Mouse (Mus musculus) heart, embryonic 13.5 days (tissue): Measurements from ENCODE around the gene Fam210b. TPM values are rescaled to one million over a fixed set of nuclear protein-coding genes. Genes with fewer than 3 reads are reported as not detected.

Source experiments
- ATAC-seq: fragments of 200-750 bp; cut with Nextera tagmentation; 2 replicates; pipeline ENCODE4 v1.8.0; 2017; ENCODE audit warnings: moderate TSS enrichment; ENCODE audit not compliant: insufficient number of reproducible peaks, low FRiP score, low TSS enrichment; ENCODE audit errors: extremely low read depth
- H3K27ac ChIP-seq: fragments of 300-500 bp; sonication (generic); replicated peaks from 2 replicates; pipeline ENCODE4 v1.5.1; 2015; ENCODE audit warnings: moderate library complexity, mild to moderate bottlenecking, inconsistent platforms
- H3K27me3 ChIP-seq: fragments of 300-500 bp; sonication (generic); replicated peaks from 2 replicates; pipeline ENCODE4 v1.6.1; 2015; ENCODE audit warnings: mild to moderate bottlenecking, inconsistent platforms
- H3K36me3 ChIP-seq: fragments of 300-500 bp; sonication (generic); 2 replicates; pipeline ENCODE4 v1.6.1; 2015; ENCODE audit warnings: mild to moderate bottlenecking, inconsistent platforms
- H3K4me1 ChIP-seq: fragments of 300-500 bp; sonication (generic); 2 replicates; pipeline ENCODE4 v1.6.1; 2015; ENCODE audit warnings: inconsistent platforms
- H3K4me2 ChIP-seq: fragments of 300-500 bp; sonication (generic); 2 replicates; pipeline ENCODE4 v1.6.1; 2015; ENCODE audit warnings: inconsistent platforms, mild to moderate bottlenecking, moderate library complexity
- H3K4me3 ChIP-seq: fragments of 300-500 bp; sonication (generic); 2 replicates; pipeline ENCODE4 v1.5.1; 2015; ENCODE audit warnings: moderate library complexity, mild to moderate bottlenecking, inconsistent platforms
- H3K9ac ChIP-seq: fragments of 300-500 bp; sonication (generic); 2 replicates; pipeline ENCODE4 v1.6.1; 2015; ENCODE audit warnings: inconsistent platforms, mild to moderate bottlenecking, moderate library complexity
- H3K9me3 ChIP-seq: fragments of 300-500 bp; sonication (generic); 2 replicates; pipeline ENCODE4 v1.6.1; 2016; ENCODE audit warnings: inconsistent platforms
- WGBS: fragments of 180-500 bp; shearing (Covaris S2); methylation state at CpG from one replicate; pipeline ENCODE4 v1.1.7; 2015; ENCODE audit warnings: mixed read lengths; 5-methylcytosine and 5-hydroxymethylcytosine counted together
- polyA plus RNA-seq: library from polyadenylated mRNA; unstranded; fragments of >200 nt; fragmentation: Nextera tagmentation; extraction: Ambion mirVana; gene quantifications from 2 replicates; pipeline ENCODE4 v1.2.1, GENCODE M21; 2015

Fam210b gene
- polyA plus RNA-seq, 1 experiment from 2014 or later = 19.2 TPM

GRCm38 (mm10) chr2:172381898-172382297 is 36.5 kb downstream of the Fam210b start:
- Histone ChIP-seq H3K4me2 (no peak overlapping the region), H3K9ac (no peak overlapping the region), H3K27ac (no peak overlapping the region), H3K9me3 (no peaks in the 10 kb centered on the region), H3K4me1 (peaks cover 6% of the 10 kb centered on the region), H3K36me3 (peaks cover 64% of the 10 kb centered on the region), H3K27me3 (no peaks in the 10 kb centered on the region), H3K4me3 (no peak overlapping the region)
- WGBS = 78% methylated on average over 12 of the region's 12 CpGs
- no peak for ATAC-seq

- no peaks in the 10 kb centered on the region for H3K9me3 ChIP-seq
- no peak overlapping the region for H3K4me3 ChIP-seq
- ATAC-seq = no peak
- peaks cover 6% of the 10 kb centered on the region for H3K4me1 ChIP-seq
- peaks cover 36% of the 10 kb centered on the region for H3K36me3 ChIP-seq
- WGBS = 44% methylated on average over 3 of the region's 3 CpGs
- no peaks in the 10 kb centered on the region for H3K27me3 ChIP-seq
- no peak overlapping the region for H3K4me2 ChIP-seq
- H3K27ac ChIP-seq = no peak overlapping the region
- no peak overlapping the region for H3K9ac ChIP-seq
Measured at GRCm38 (mm10) chr2:172384715-172385114, 39.4 kb downstream of the Fam210b start.

GRCm38 (mm10) chr2:172390341-172390740 is 45.0 kb downstream of the Fam210b start:
- no peaks in the 10 kb centered on the region for H3K9me3 ChIP-seq
- no peak overlapping the region for H3K4me3 ChIP-seq
- no peak overlapping the region for H3K27ac ChIP-seq
- no peak for ATAC-seq
- H3K9ac ChIP-seq = no peak overlapping the region
- H3K4me2 ChIP-seq = no peak overlapping the region
- H3K27me3 ChIP-seq = 0 out of 2 replicates have a peak, but pooled peaks cover 10% of the 10 kb centered on the region
- peaks cover 7% of the 10 kb centered on the region for H3K4me1 ChIP-seq
- H3K36me3 ChIP-seq = no peaks in the 10 kb centered on the region
- 29% methylated on average over 6 of the region's 6 CpGs for WGBS

GRCm38 (mm10) chr2:172392041-172392521 is 46.7 kb downstream of the Fam210b start:
- WGBS = 45% methylated on average over 10 of the region's 10 CpGs
- H3K27ac ChIP-seq = no peak overlapping the region
- H3K27me3 ChIP-seq = peaks cover 16% of the 10 kb centered on the region; the same call in 1 of the 2 replicates
- ATAC-seq = no peak
- no peaks in the 10 kb centered on the region for H3K9me3 ChIP-seq
- H3K4me1 ChIP-seq = peaks cover 7% of the 10 kb centered on the region
- no peak overlapping the region for H3K9ac ChIP-seq
- H3K36me3 ChIP-seq = no peaks in the 10 kb centered on the region
- no peak overlapping the region for H3K4me3 ChIP-seq
- no peak overlapping the region for H3K4me2 ChIP-seq

GRCm38 (mm10) chr2:172393391-172394051 is 48.2 kb downstream of the Fam210b start, which contains the start of gene Cass4:
TSS of gene Cass4 (plus strand) at chr2:172393794.
- H3K4me1 ChIP-seq = peaks cover 7% of the 10 kb centered on the region
- peak within 1 kb of the TSS; percentile 3; the same call in 1 of the 2 replicates for H3K4me3 ChIP-seq
- peak within 1 kb of the TSS; percentile 48 for H3K4me2 ChIP-seq
- H3K27ac ChIP-seq = no peak within 1 kb of the TSS
- no peaks in the 10 kb centered on the region for H3K9me3 ChIP-seq
- no peaks in the 10 kb centered on the region for H3K36me3 ChIP-seq
- 20% methylated on average over 13 of the region's 13 CpGs for WGBS
- peaks cover 18% of the 10 kb centered on the region; the same call in 1 of the 2 replicates for H3K27me3 ChIP-seq
- no peak within 1 kb of the TSS for H3K9ac ChIP-seq
- ATAC-seq = no peak

GRCm38 (mm10) chr2:172394052-172394392 is 48.7 kb downstream of the Fam210b start:
- H3K27ac ChIP-seq = no peak overlapping the region
- ATAC-seq = no peak
- peaks cover 7% of the 10 kb centered on the region for H3K4me1 ChIP-seq
- no peaks in the 10 kb centered on the region for H3K36me3 ChIP-seq
- H3K4me2 ChIP-seq = peak overlapping the region; percentile 48
- peaks cover 21% of the 10 kb centered on the region; the same call in 1 of the 2 replicates for H3K27me3 ChIP-seq
- no peak overlapping the region for H3K9ac ChIP-seq
- 53% methylated on average over 2 of the region's 2 CpGs for WGBS
- no peaks in the 10 kb centered on the region for H3K9me3 ChIP-seq
- H3K4me3 ChIP-seq = peak overlapping the region; percentile 3; the same call in 1 of the 2 replicates

- ATAC-seq = no peak
Measured at GRCm38 (mm10) chr2:172394671-172395070, 49.3 kb downstream of the Fam210b start.

GRCm38 (mm10) chr2:172395961-172396360 is 50.6 kb downstream of the Fam210b start:
- H3K27ac ChIP-seq = no peak overlapping the region
- 40% methylated on average over 9 of the region's 9 CpGs for WGBS
- no peak overlapping the region for H3K4me2 ChIP-seq

More at GRCm38 (mm10) chr2:172394671-172395070, 49.3 kb downstream of the Fam210b start:
- H3K4me3 ChIP-seq = no peak overlapping the region
- H3K27me3 ChIP-seq = peaks cover 21% of the 10 kb centered on the region; the same call in 1 of the 2 replicates
- no peak overlapping the region for H3K27ac ChIP-seq
- H3K36me3 ChIP-seq = no peaks in the 10 kb centered on the region
- 73% methylated on average over 4 of the region's 4 CpGs for WGBS
- H3K4me1 ChIP-seq = peaks cover 7% of the 10 kb centered on the region
- H3K4me2 ChIP-seq = no peak overlapping the region
- no peaks in the 10 kb centered on the region for H3K9me3 ChIP-seq
- H3K9ac ChIP-seq = no peak overlapping the region

GRCm38 (mm10) chr2:172399901-172400300 is 54.5 kb downstream of the Fam210b start:
- H3K27me3 ChIP-seq = peaks cover 31% of the 10 kb centered on the region
- no peaks in the 10 kb centered on the region for H3K9me3 ChIP-seq
- 33% methylated on average over 9 of the region's 9 CpGs for WGBS
- 0 out of 2 replicates have a peak, but pooled peaks cover 8% of the 10 kb centered on the region for H3K4me1 ChIP-seq
- no peak overlapping the region for H3K9ac ChIP-seq
- H3K27ac ChIP-seq = no peak overlapping the region
- H3K4me2 ChIP-seq = no peak overlapping the region
- H3K4me3 ChIP-seq = no peak overlapping the region
- no peak for ATAC-seq
- no peaks in the 10 kb centered on the region for H3K36me3 ChIP-seq

More at GRCm38 (mm10) chr2:172395961-172396360, 50.6 kb downstream of the Fam210b start:
- no peak for ATAC-seq
- peaks cover 14% of the 10 kb centered on the region for H3K4me1 ChIP-seq
- H3K27me3 ChIP-seq = peaks cover 21% of the 10 kb centered on the region
- no peaks in the 10 kb centered on the region for H3K36me3 ChIP-seq
- H3K4me3 ChIP-seq = no peak overlapping the region
- H3K9ac ChIP-seq = no peak overlapping the region
- no peaks in the 10 kb centered on the region for H3K9me3 ChIP-seq

GRCm38 (mm10) chr2:172401116-172401825 is 55.9 kb downstream of the Fam210b start:
- 59% methylated on average over 13 of the region's 13 CpGs for WGBS

GRCm38 (mm10) chr2:172404239-172404638 is 58.9 kb downstream of the Fam210b start:
- peaks cover 8% of the 10 kb centered on the region; the same call in 1 of the 2 replicates for H3K4me1 ChIP-seq
- no peak overlapping the region for H3K27ac ChIP-seq
- H3K36me3 ChIP-seq = no peaks in the 10 kb centered on the region
- no peak overlapping the region for H3K9ac ChIP-seq
- no peak for ATAC-seq
- peaks cover 23% of the 10 kb centered on the region for H3K27me3 ChIP-seq
- H3K4me2 ChIP-seq = no peak overlapping the region
- no peaks in the 10 kb centered on the region for H3K9me3 ChIP-seq
- no peak overlapping the region for H3K4me3 ChIP-seq
- 48% methylated on average over 7 of the region's 7 CpGs for WGBS

More at GRCm38 (mm10) chr2:172401116-172401825, 55.9 kb downstream of the Fam210b start:
- Histone ChIP-seq H3K9me3 (no peaks in the 10 kb centered on the region), H3K4me1 (0 out of 2 replicates have a peak, but pooled peaks cover 8% of the 10 kb centered on the region), H3K4me3 (no peak overlapping the region), H3K4me2 (no peak overlapping the region), H3K27ac (peak overlapping the region; percentile 50), H3K27me3 (peaks cover 28% of the 10 kb centered on the region), H3K9ac (no peak overlapping the region), H3K36me3 (no peaks in the 10 kb centered on the region)
- ATAC-seq = no peak
